Mouse (Mus musculus): ENCODE data around the gene Rnf207. TPM values are rescaled to one million over a fixed set of nuclear protein-coding genes. Genes with fewer than 3 reads are reported as not detected.

The Rnf207 gene
- polyA plus RNA-seq, 1 experiment from 2014 or later, result 1.00 TPM

GRCm38 (mm10) chr4:152262187-152262586 is 56.6 kb downstream of the Rnf207 start:
- peaks cover 11% of the 10 kb centered on the region; the same call in 1 of the 2 replicates for H3K4me1 ChIP-seq (ENCODE audit: control insufficient read depth, insufficient read depth, low read length)
- no peak overlapping the region for H3K9ac ChIP-seq (replicated peaks; ENCODE audit: low read depth, low read length)
- H3K4me3 ChIP-seq (ENCODE audit: low read depth, low read length), result no peak overlapping the region
- H3K27ac ChIP-seq (ENCODE audit: low read length), result no peak overlapping the region
- no peak for ATAC-seq (ENCODE audit: insufficient number of reproducible peaks, insufficient read depth, low FRiP score, low read depth)
- no peaks in the 10 kb centered on the region; the same call in 1 of the 2 replicates for H3K36me3 ChIP-seq (ENCODE audit: control insufficient read depth, insufficient read depth, low read length)
- H3K27me3 ChIP-seq (ENCODE audit: control insufficient read depth, insufficient read depth, low read length), result no peaks in the 10 kb centered on the region
- H3K9me3 ChIP-seq (ENCODE audit: control insufficient read depth, low read depth, low read length), result no peaks in the 10 kb centered on the region
- 69% methylated on average over 9 of the region's 9 CpGs for WGBS
- no peak overlapping the region for H3K4me2 ChIP-seq (replicated peaks; ENCODE audit: low read depth, low read length)

DNA sequence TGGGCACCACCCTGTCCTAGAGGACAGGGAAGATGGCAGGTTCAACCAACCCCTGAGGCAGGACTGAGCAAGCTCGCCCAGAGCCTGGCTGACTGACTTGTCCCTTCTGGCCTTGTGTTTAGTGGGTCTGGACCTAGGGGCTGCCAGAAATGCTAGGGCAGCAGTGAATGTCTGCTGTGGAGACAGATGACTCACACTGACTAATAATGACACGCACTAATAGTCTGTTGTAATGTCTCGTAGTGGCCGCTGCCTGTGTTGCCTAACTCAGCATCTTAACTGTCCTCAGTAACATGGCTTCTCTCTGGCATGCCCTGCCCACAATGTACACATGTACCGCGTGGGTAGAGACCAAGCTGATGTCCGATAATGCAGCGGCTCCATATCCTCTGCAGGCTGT is 58.3 kb downstream of the Rnf207 start:
- no peaks in the 10 kb centered on the region; the same call in 1 of the 2 replicates for H3K36me3 ChIP-seq (ENCODE audit: control insufficient read depth, insufficient read depth, low read length)
- no peak for ATAC-seq (ENCODE audit: insufficient number of reproducible peaks, insufficient read depth, low FRiP score, low read depth)
- H3K27me3 ChIP-seq (ENCODE audit: control insufficient read depth, insufficient read depth, low read length), result no peaks in the 10 kb centered on the region
- no peak overlapping the region for H3K4me3 ChIP-seq (ENCODE audit: low read depth, low read length)
- no peak overlapping the region for H3K9ac ChIP-seq (replicated peaks; ENCODE audit: low read depth, low read length)
- peaks cover 15% of the 10 kb centered on the region; the same call in 1 of the 2 replicates for H3K4me1 ChIP-seq (ENCODE audit: control insufficient read depth, insufficient read depth, low read length)
- no peak overlapping the region for H3K27ac ChIP-seq (ENCODE audit: low read length)
- 90% methylated on average over 8 of the region's 8 CpGs for WGBS
- H3K4me2 ChIP-seq (replicated peaks; ENCODE audit: low read depth, low read length), result no peak overlapping the region
- H3K9me3 ChIP-seq (ENCODE audit: control insufficient read depth, low read depth, low read length), result no peaks in the 10 kb centered on the region

DNA sequence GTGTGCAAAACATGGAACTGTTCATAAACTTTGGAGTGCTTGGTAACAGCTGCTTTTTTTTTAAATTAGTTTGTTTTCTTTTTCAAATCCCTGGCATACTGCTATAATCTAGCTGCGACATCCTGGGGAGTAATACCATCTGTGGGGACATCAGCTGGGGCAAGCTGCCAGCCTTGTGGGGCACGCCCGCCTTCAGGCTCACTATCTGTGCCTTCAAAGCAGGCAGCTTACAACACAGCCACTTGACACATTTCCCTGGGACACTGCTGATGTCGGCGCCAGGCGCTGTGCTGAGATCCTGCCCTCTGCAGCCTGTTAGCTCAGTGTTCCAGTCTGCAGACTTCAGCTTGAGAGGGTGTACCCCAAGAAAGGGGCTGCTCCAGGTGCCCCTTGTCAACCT is 61.7 kb downstream of the Rnf207 start:
- H3K4me2 ChIP-seq (replicated peaks; ENCODE audit: low read depth, low read length), result no peak overlapping the region
- H3K9ac ChIP-seq (replicated peaks; ENCODE audit: low read depth, low read length), result no peak overlapping the region
- ATAC-seq (ENCODE audit: insufficient number of reproducible peaks, insufficient read depth, low FRiP score, low read depth), result no peak

More for the DNA sequence above, 61.7 kb downstream of the Rnf207 start:
- H3K27me3 ChIP-seq (ENCODE audit: control insufficient read depth, insufficient read depth, low read length), result no peaks in the 10 kb centered on the region
- 39% methylated on average over 6 of the region's 6 CpGs for WGBS
- H3K4me1 ChIP-seq (ENCODE audit: control insufficient read depth, insufficient read depth, low read length), result 0 out of 2 replicates have a peak, but pooled peaks cover 4% of the 10 kb centered on the region
- no peaks in the 10 kb centered on the region; the same call in 1 of the 2 replicates for H3K36me3 ChIP-seq (ENCODE audit: control insufficient read depth, insufficient read depth, low read length)
- H3K4me3 ChIP-seq (ENCODE audit: low read depth, low read length), result no peak overlapping the region
- H3K27ac ChIP-seq (ENCODE audit: low read length), result no peak overlapping the region
- H3K9me3 ChIP-seq (ENCODE audit: control insufficient read depth, low read depth, low read length), result no peaks in the 10 kb centered on the region

Other genes starting within 250 kb of the Rnf207 start
- 10.4 and 11.5 TPM in 2 replicates for gene Plekhg5, start 246.5 kb downstream of the Rnf207 start, polyA plus RNA-seq (2014; fragmentation: Nextera tagmentation; extraction: Ambion mirVana)
- 0.67 and 0.91 TPM in 2 replicates for gene Tnfrsf25, start 203.1 kb downstream of the Rnf207 start, polyA plus RNA-seq (2014; fragmentation: Nextera tagmentation; extraction: Ambion mirVana)
- 10.5 and 10.9 TPM in 2 replicates for gene Espn, start 166.6 kb downstream of the Rnf207 start, polyA plus RNA-seq (2014; fragmentation: Nextera tagmentation; extraction: Ambion mirVana)
- 0.29 and 0.55 TPM in 2 replicates for gene Hes2, start 160.1 kb downstream of the Rnf207 start, polyA plus RNA-seq (2014; fragmentation: Nextera tagmentation; extraction: Ambion mirVana)
- 71.4 and 72.4 TPM in 2 replicates for gene Acot7, start 140.9 kb downstream of the Rnf207 start, polyA plus RNA-seq (2014; fragmentation: Nextera tagmentation; extraction: Ambion mirVana)
- 14.2 and 19.1 TPM in 2 replicates for gene Gpr153, start 44.8 kb downstream of the Rnf207 start, polyA plus RNA-seq (2014; fragmentation: Nextera tagmentation; extraction: Ambion mirVana)
- 0.43 TPM in 1 of 2 replicates, not detected in the other for gene Hes3, start 27.3 kb downstream of the Rnf207 start, polyA plus RNA-seq (2014; fragmentation: Nextera tagmentation; extraction: Ambion mirVana)
- gene Icmt, start 21.8 kb downstream of the Rnf207 start, polyA plus RNA-seq (2014; fragmentation: Nextera tagmentation; extraction: Ambion mirVana), result 20.2 and 22.6 TPM in 2 replicates
- 483 and 497 TPM in 2 replicates for gene Rpl22, start 6.7 kb upstream of the Rnf207 start, polyA plus RNA-seq (2014; fragmentation: Nextera tagmentation; extraction: Ambion mirVana)
- 0.39 and 0.81 TPM in 2 replicates for gene Chd5, start 19.7 kb upstream of the Rnf207 start, polyA plus RNA-seq (2014; fragmentation: Nextera tagmentation; extraction: Ambion mirVana)
- 2.5 and 4.0 TPM in 2 replicates for gene Nphp4, start 157.7 kb upstream of the Rnf207 start, polyA plus RNA-seq (2014; fragmentation: Nextera tagmentation; extraction: Ambion mirVana)
- gene Kcnab2, start 158.9 kb upstream of the Rnf207 start, polyA plus RNA-seq (2014; fragmentation: Nextera tagmentation; extraction: Ambion mirVana), result 3.9 and 4.1 TPM in 2 replicates